Mouse (Mus musculus) gastrocnemius, postnatal 14 days (tissue): ENCODE results near the gene Ifna9. TPM values are rescaled to one million over a fixed set of nuclear protein-coding genes. Genes with fewer than 3 reads are reported as not detected.
"Not testable (repeated sequence)": the region's sequence is repeated elsewhere in the genome, so short reads cannot be mapped to it uniquely, and the experiment has no call there.

Experiments used
- DNase-seq: peaks from one replicate; pipeline ENCODE4 v3.0.0; 2021; ENCODE audit warnings: mixed read lengths
- intact Hi-C: fragments of 180-260 bp; cut with DNase I; formaldehyde crosslinking; loops from one replicate; pipeline ENCODE4 v1.15.1; 2025; ENCODE audit warnings: low total_unique reads
- long read RNA-seq, 2 experiments: library from polyadenylated mRNA; stranded (forward); transcript quantifications; one replicate each; pipeline ENCODE4 v2.0.0; 2021
- total RNA-seq, 2 experiments: library from RNA; stranded (reverse); gene quantifications; 2 replicates each; pipeline ENCODE4 v1.2.3; 2021

The Ifna9 gene
- not detected for total RNA-seq
- long read RNA-seq, experiment 1, result 0 reads
- long read RNA-seq, experiment 2, result 0 reads

- no peak for DNase-seq
- intact Hi-C loops, result no loop called here
Measured at GRCm38 (mm10) chr4:88592285-88592684, at the start of gene Ifna9. TSS of gene Ifna9 (minus strand) at chr4:88592385.

GRCm38 (mm10) chr4:88641077-88641831 is 49.1 kb upstream of the Ifna9 start:
- peak; percentile 89 for DNase-seq
- intact Hi-C loops, result no loop called here

GRCm38 (mm10) chr4:88640704-88641076 is 48.5 kb upstream of the Ifna9 start:
- DNase-seq, result no peak
- intact Hi-C loops, result no loop called here

GRCm38 (mm10) chr4:88634311-88634710 is 42.1 kb upstream of the Ifna9 start, which contains the start of gene C87499:
TSS of gene C87499 (minus strand) at chr4:88634411.
- intact Hi-C loops, result no loop called here
- no peak for DNase-seq

GRCm38 (mm10) chr4:88603276-88603675 is 11.1 kb upstream of the Ifna9 start, which contains the start of gene Ifna12:
TSS of gene Ifna12 (minus strand) at chr4:88603376.
- intact Hi-C loops, result no loop called here
- DNase-seq, result no peak

GRCm38 (mm10) chr4:88571698-88572097 is 20.5 kb downstream of the Ifna9 start, which contains the start of gene Ifna14:
TSS of gene Ifna14 (minus strand) at chr4:88571798.
- DNase-seq, result no peak
- intact Hi-C loops, result no loop called here

- intact Hi-C loops, result no loop called here
Measured at GRCm38 (mm10) chr4:88561791-88562190, 30.4 kb downstream of the Ifna9 start.

GRCm38 (mm10) chr4:88558145-88558544 is 34.0 kb downstream of the Ifna9 start, which contains the start of gene Ifna15:
TSS of gene Ifna15 (minus strand) at chr4:88558245.
- DNase-seq, intact Hi-C loops: not testable (repeated sequence)

More at GRCm38 (mm10) chr4:88561791-88562190, 30.4 kb downstream of the Ifna9 start:
- DNase-seq, result no peak

- DNase-seq, result peak; percentile 69
- intact Hi-C loops, result no loop called here
Measured at GRCm38 (mm10) chr4:88550161-88550945, 41.8 kb downstream of the Ifna9 start.

GRCm38 (mm10) chr4:88547986-88548385 is 44.2 kb downstream of the Ifna9 start:
- DNase-seq, result no peak
- intact Hi-C loops, result no loop called here

- DNase-seq, result no peak
- intact Hi-C loops, result no loop called here
Measured at GRCm38 (mm10) chr4:88543649-88544234, 48.4 kb downstream of the Ifna9 start.

Other genes starting within 250 kb of the Ifna9 start
- gene Hacd4, start 153.5 kb downstream of the Ifna9 start, total RNA-seq, result 1 to 10 TPM; 1.5 to 1.9 TPM
- not detected for gene Ifnb1, start 69.6 kb downstream of the Ifna9 start, total RNA-seq
- not detected for gene Ifna15, start 34.1 kb downstream of the Ifna9 start, total RNA-seq
- gene Ifna14, start 20.6 kb downstream of the Ifna9 start, total RNA-seq, result not detected
- not detected for gene Ifna12, start 11.0 kb upstream of the Ifna9 start, total RNA-seq
- not detected for gene C87499, start 42.0 kb upstream of the Ifna9 start, total RNA-seq
- gene Ifna13, start 52.1 kb upstream of the Ifna9 start, total RNA-seq, result not detected
- gene Ifna16, start 84.5 kb upstream of the Ifna9 start, total RNA-seq, result not detected
- not detected for gene Ifna2, start 91.5 kb upstream of the Ifna9 start, total RNA-seq
- gene Ifnab, start 99.0 kb upstream of the Ifna9 start, total RNA-seq, result not detected
- gene Gm26566, start 129.4 kb upstream of the Ifna9 start, total RNA-seq, result under 1 TPM in 1 of 2 experiments, not detected in 1; 0.41 TPM
- 10 to 100 TPM; 51.0 to 57.1 TPM for gene Klhl9, start 130.1 kb upstream of the Ifna9 start, total RNA-seq
- gene Gm13271, start 162.5 kb upstream of the Ifna9 start, total RNA-seq, result not detected
- gene Gm13283, start 167.7 kb upstream of the Ifna9 start, total RNA-seq, result not detected
- gene Gm13290, start 181.4 kb upstream of the Ifna9 start, total RNA-seq, result not detected
- not detected for gene Gm13289, start 184.5 kb upstream of the Ifna9 start, total RNA-seq
- gene Gm13272, start 187.5 kb upstream of the Ifna9 start, total RNA-seq, result not detected
- not detected for gene Ifnz, start 189.7 kb upstream of the Ifna9 start, total RNA-seq
- not detected for gene Gm13276, start 193.3 kb upstream of the Ifna9 start, total RNA-seq
- not detected for gene Gm13277, start 196.2 kb upstream of the Ifna9 start, total RNA-seq
- gene Gm13278, start 199.2 kb upstream of the Ifna9 start, total RNA-seq, result not detected
- gene Gm13275, start 202.1 kb upstream of the Ifna9 start, total RNA-seq, result not detected
- gene Gm13279, start 205.0 kb upstream of the Ifna9 start, total RNA-seq, result not detected
- not detected for gene Gm13285, start 207.3 kb upstream of the Ifna9 start, total RNA-seq
- not detected for gene Gm13287, start 210.9 kb upstream of the Ifna9 start, total RNA-seq
- gene Gm13288, start 213.1 kb upstream of the Ifna9 start, total RNA-seq, result not detected
- gene Ifna7, start 223.8 kb upstream of the Ifna9 start, total RNA-seq, result not detected
- not detected for gene Ifna11, start 227.6 kb upstream of the Ifna9 start, total RNA-seq
- not detected for gene Ifna6, start 235.0 kb upstream of the Ifna9 start, total RNA-seq
- not detected for gene Ifna5, start 243.1 kb upstream of the Ifna9 start, total RNA-seq
- gene Ifna4, start 249.5 kb upstream of the Ifna9 start, total RNA-seq, result not detected